Mouse (Mus musculus) kidney, postnatal 14 days (tissue): ENCODE measurements around the gene Rbm4b.
A peak's percentile ranks its signal among the peaks of the same experiment; 100 is the strongest.
"Not testable (repeated sequence)": the region's sequence is repeated elsewhere in the genome, so short reads cannot be mapped to it uniquely, and the experiment has no call there.

Experiments used
- DNase-seq: peaks from one replicate; pipeline ENCODE4 v3.0.0; 2022; ENCODE audit warnings: mixed read lengths

The Rbm4b gene

DNA sequence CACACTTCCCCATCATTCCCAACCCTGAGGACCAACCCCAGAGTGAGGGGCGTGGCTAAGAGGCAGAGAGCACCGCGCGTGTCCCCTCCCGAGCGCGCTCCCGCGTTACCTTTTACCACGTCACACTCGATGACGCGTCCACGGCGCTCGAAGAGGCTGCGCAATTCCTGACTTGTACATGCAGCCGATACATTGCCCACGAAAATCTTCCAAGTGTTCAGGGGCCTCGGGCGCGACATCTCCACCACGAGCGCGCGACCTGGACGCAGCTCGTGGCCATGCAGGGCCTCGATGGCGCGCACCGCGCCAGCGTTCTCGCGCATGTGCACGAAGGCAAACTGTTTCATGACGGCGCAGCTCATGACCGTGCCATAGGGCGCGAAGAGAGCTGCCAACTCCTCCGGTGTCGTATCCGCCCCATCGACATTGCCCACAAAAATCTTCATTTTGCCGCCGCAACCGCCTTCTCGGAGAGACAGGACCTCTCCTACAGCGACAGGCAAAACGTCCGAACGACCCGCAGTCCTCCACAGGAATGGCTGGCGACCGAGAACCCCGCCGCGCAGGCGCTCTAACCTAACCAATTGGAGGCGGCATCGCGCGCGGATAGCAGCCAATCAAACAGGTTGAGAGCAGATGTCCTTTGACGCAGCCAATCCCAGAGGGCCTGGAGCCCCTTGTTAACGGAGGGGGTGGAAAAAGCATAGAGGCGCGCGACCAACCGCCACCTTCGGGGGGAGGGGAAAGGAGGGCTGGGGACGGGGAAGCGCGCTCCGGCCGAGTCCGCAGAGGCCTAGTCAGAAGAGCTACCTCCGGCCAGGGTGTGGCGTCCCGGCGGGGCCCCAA, 55.0 kb downstream of the Rbm4b start, which contains the start of the genes Gm21992 and Rbm14:
Gm21992 (minus strand) TSS at position 550 of the 846 bp plus-strand sequence.
Rbm14 (minus strand) TSS at position 572 of the 846 bp plus-strand sequence.
- peak; percentile 99 for DNase-seq

DNA sequence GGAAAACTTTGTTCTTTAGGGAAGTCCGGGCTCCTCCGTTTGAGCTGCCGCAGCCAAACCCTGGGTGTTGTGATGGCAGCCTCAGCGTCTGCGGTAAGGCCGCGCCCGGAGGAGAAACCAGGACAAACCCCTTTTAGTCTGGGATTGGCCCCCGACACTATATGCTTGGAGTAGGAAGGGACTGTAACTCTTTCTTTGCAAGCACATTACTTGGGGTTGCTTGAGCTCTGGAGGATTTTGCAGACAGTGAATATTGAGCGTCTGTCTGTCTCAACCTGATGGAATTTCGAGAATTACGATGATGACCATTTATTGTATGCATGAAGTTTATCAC, 55.6 kb downstream of the Rbm4b start:
- DNase-seq = no peak

DNA sequence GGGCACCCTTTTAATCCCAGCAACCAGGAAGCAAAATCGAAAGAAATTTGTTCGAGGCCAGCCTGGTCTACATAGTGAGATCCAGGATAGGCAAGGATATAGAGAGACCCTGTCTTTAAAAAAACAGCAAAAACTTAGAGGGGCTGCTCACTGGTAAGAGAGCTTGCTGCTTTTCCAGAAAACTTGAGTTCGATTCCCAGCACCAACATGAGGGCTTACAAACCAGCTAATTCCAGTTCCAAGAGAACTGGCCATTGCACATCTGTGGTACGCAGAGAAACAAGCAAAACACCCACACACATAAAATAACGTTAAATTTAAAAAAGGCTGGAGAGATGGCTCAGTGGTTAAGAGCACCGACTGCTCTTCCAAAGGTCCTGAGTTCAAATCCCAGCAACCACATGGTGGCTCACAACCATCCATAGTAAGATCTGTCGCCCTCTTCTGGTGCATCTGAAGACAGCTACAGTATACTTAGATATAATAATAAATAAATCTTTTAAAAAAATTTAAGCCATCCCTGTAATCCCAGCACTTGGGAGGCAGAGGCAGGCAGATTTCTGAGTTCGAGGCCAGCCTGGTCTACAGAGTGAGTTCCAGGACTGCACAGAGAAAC, 56.1 kb downstream of the Rbm4b start:
- not testable (repeated sequence) for DNase-seq

DNA sequence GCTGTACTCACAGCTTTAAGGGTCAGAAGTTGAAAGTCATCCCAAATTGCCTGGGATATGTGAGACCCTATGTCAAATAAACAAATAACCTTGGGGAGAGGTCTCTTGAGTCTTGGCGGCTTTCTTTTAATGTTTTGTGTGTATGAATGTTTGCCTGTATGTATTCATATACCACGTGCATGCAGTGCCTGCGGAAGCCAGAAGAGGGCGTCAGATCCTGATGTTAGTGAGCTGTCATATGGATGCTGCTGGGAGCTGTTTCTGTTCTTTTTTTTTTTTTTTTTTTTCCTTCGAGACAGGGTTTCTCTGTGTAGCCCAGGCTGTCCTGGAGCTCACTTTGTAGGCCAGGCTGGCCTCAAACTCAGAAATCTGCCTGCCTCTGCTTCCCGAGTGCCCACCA, 56.7 kb downstream of the Rbm4b start:
- DNase-seq = peak; percentile 31
